Mouse (Mus musculus) gastrocnemius, adult 18-20 months (tissue): Measurements from ENCODE around the gene Fiz1. TPM values are rescaled to one million over a fixed set of nuclear protein-coding genes. Genes with fewer than 3 reads are reported as not detected.
"Not testable (repeated sequence)": the region's sequence is repeated elsewhere in the genome, so short reads cannot be mapped to it uniquely, and the experiment has no call there.

ENCODE experiments used
- DNase-seq: peaks from one replicate; pipeline ENCODE4 v3.0.0; 2021; ENCODE audit warnings: low spot score
- total RNA-seq, 2 experiments: library from RNA; stranded (reverse); gene quantifications; 2 replicates each; pipeline ENCODE4 v1.2.3; 2021

Gene Fiz1
- total RNA-seq, 2 experiments from 2014 or later: 19.0 to 24.4 TPM

DNA sequence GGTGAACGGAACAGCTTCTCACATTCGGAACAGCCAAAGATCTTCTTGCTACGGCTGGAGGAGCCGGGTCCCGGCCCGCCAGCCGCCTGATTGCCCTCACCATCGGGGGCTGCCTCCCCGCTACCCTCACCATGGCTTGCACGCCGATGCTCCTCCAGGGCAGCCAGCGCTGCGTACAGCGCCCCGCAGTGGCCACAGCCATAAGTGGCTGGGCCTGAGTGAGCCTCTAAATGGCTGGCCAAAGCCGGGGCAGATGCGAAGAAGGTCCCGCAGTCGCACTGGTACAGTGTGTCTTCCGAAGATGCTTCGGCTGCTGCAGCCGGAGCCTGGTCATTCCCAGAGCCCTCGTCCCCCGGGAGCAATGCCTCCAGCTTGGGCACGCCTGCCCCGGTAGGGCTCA lies 6.3 kb downstream of the Fiz1 start:
- no peak for DNase-seq

DNA sequence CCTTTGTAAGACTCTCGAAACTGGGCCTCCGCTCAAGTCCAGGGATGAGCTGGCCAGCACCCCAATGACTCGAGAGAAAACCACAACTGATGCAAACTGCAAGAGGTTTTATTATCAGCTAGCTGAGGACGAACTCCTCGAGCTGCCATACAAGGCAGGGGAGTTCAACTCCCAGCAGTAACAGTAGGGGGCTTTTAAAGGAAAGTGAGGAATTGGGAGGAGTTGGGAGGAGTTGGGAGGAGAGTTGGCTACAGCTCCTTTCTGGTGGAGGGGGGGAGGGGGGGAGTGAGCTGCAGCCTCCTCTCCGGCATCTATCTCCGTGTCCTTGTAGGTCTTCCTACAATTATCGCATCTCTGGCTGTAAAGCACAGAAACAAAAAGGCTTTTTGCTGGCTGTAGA lies 11.6 kb downstream of the Fiz1 start:
- DNase-seq: not testable (repeated sequence)

DNA sequence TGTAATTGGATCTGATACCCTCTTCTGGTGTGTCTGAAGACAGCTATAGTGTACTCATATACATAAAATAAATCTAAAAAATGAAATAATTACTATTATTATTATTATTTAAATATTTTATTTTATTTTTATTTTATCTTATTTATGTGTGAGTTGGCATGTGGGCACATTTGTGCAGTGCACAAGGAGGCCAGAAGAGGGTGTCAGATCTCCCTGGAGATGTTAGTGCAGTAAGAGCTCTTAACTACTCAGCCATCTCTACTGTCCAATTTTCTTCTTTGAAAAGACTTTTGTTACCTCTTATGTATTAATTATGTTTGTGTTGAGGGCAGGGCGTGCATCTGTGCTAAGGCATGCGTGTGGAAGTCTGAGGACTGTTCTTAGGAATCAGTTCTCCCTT lies 14.6 kb downstream of the Fiz1 start:
- DNase-seq: no peak

DNA sequence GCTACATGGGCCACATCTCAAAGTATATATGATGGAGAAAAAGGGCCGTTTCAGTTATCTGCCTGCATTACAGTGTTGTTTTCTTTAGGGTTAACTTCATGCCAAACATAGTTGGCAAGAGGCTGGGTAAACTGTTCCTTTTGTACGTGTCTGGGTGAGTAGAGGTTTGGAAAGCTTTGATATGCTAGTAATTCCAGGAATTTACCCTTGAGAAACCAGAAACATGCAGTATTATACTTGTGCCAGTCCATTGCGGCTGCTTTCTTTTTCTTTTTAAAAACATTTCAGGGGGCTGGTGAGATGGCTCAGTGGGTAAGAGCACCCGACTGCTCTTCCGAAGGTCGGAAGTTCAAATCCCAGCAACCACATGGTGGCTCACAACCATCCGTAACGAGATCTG lies 17.6 kb downstream of the Fiz1 start:
- no peak for DNase-seq

DNA sequence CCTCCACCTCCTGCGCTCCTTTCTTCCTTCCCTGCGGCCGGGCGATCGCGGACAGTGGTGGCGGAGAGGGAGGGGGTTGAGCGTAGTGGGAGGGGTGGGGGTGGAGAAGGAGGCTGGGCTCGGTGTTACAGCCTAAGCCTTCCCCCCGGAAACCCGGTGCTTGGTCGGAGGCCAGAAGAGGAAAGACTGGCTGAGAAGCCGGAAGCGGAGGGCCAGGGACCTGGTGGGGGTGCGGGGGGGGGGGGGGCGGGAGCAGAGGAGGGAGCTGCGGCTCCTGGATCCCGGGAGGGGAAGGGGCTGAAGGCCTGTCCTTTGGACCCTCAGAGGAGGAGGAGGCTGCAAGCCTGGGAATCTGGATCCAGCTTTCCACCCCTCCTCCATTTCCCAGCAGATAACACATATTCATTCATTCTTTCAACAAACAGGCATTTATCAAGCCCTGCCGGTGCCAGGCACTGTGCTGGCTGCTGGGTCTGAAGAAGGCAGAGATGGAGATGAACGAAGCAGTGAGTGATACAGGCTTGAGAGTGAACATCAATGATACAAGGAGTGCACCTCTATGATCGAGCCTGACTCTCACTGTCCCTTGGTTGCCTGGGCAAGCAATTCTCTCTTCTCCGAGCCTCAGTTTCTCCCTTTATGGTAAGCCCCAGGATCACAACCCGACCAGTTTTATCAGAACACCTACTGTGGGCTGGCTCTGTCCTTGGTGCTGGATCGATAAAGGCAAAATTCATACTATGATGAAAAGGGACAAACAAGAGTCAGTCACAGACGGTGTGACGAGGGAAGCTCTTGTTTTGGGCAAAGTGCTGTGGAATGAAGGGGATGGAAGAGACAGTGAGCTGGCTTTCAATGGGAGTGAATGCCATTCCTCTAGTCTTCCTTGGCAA lies 18.2 kb downstream of the Fiz1 start, which contains the start of gene Zfp579:
TSS of gene Zfp579 (minus strand) at position 156 of the 893 bp plus-strand sequence.
- peak; percentile 94 for DNase-seq

DNA sequence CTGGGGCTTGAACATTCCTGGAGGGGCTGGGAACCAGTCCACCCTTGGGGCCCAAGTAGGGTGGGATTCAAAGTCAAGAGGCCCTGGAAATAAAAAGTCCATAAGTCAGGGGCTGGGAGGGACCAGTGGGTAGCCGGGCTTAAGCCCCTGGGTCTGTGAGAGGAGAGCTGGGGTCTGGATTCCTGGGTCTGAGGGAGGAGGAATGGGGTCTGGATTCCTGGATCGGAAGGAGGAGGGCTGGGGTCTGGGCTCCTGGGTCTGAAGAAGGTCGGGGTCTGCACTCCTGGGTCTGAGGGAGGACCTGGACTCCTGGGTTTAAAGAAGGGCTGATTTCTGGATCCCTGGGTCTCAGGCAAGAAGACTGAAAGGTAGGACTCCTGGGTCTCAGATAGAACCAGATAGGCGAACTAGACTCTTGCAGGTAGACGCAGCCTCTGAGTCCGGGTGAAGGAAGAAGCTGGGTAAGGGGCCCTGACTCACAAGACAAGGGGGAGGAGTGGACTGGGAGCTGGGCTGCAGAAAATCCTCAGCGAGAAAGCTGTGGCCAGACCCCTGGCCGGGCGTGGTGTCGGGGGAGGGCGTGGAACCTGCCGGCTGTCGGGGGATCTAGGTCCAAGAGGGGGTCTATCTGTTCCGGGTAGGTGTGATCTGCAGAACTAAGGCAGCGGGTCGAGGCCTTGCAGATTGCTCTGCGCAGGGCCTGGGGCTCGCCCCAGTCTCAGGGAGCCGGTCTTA lies 19.1 kb downstream of the Fiz1 start:
- no peak for DNase-seq

DNA sequence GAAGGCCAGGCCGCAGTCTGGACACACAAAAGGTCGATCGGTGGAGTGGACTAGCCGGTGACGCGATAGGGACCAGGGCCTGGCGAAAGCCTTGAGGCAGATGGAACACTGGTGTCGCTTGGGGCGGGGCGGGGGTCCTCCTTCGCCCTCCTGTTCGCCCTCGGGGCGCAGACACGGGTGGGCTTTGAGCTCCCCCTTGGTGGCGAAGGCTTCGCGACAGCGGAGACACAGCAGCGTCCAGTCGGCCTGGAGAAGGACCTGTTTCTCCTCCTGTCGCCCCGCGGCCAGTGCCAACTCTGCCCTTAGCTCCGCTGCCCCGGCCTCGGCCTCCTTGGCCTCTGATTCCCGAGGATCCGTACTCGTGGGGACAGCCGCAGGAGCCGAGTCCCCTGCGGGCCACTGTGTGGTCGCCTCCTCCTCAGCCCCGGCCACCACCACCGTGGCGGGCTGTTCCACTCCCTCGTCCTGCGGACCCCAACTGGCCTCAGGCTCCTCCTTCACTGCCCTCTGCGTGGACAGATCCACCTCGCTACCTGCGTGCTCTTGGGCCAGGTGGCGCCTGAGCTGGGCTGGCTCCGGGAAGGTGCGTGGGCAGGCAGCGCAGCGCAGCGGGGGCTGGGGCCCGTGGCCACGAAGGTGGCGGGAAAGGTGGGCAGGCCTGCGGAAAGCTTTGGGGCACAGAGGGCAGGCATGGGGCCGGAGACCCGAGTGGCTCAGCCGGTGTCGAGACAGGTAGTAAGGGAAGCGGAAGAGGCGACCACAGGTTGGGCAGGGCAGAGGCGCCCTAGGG lies 20.3 kb downstream of the Fiz1 start:
- no peak for DNase-seq

DNA sequence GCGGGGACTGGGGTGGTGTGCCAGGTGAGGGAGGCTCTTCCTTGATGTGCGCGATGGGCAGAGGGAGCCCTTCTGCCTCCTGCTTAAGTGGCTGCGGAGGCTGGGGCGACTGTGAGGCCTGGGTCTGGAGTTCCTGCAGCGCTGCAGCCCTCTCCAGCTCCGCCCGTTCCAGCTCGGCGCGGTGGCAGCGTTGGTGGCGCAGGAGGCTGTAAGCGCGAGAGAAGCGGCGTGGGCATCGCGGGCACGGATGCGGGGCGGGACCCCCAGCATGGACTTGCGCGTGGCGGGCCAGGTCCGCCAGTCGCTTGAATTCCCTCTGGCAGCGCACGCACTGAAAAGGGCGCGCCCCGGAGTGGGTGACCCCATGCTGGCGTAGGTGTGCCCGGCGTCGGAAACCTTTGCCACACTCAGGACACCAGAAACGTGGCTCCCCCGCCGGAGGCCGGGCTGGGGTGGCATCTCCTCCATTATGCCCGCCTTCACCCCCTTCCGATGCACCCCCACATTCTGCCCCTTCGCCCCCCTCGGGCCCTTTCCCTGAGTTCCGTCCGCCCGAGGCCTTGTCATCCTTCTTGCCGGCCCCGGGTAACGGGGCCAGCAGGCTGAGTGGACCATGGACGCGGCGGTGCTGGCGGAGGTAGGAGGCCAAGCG lies 21.0 kb downstream of the Fiz1 start:
- no peak for DNase-seq

DNA sequence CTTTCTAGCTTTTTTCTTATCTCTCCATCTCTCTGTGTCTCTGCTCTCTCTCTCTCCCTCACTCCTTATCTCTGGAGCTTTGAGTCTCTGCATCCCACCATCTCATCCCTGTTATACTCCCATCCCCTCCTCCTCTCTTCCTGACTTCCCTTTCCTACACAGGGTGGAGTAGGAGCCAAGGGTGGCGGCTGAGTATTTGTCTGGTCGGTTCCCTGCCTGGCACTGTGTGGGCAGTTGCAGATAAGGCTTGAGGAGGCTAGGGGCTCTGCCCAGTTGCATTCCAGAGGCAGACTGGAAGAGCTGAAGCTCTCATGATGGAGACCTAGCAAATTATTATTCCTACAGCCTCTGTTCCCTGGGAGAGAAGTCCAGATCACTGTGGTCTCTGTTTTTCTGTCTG lies 26.2 kb downstream of the Fiz1 start:
- no peak for DNase-seq

DNA sequence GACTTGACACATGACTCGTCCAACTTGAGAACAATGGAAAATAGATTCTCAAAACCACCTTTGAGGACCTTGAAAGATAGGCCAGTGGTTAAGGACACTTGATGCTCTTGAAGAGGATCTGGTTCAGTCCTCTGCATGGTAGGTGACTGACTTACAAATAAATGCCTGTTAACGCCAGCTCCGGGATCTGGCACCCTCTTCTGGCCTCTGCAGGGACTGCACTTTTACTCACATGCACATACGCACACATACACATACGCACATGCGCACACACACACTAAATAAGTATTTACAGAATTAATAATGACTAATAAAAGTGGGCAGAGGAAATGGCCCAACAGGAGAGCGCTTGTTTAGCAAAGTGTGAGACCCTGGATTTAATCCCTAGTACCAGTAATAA lies 37.7 kb downstream of the Fiz1 start:
- no peak for DNase-seq

DNA sequence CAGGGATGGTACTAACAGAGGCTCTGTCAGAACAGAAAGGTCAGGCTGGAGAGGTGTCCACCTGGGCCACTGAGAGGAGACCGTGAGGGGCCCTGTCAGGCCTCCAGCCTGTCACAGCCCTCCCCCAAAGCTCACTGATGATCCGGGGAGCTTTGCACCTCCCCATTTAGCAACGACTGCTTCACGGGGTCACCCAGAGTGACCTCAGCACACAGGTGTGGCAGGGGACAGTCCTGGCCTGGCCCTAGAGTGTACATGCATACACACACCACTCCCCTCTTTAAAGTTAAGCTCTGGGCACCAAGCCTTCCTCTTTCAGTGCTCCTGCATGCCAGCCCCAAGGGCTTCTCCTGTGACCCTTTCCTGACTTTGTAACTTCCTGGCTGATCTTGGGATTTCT lies 39.0 kb downstream of the Fiz1 start:
- DNase-seq: no peak

DNA sequence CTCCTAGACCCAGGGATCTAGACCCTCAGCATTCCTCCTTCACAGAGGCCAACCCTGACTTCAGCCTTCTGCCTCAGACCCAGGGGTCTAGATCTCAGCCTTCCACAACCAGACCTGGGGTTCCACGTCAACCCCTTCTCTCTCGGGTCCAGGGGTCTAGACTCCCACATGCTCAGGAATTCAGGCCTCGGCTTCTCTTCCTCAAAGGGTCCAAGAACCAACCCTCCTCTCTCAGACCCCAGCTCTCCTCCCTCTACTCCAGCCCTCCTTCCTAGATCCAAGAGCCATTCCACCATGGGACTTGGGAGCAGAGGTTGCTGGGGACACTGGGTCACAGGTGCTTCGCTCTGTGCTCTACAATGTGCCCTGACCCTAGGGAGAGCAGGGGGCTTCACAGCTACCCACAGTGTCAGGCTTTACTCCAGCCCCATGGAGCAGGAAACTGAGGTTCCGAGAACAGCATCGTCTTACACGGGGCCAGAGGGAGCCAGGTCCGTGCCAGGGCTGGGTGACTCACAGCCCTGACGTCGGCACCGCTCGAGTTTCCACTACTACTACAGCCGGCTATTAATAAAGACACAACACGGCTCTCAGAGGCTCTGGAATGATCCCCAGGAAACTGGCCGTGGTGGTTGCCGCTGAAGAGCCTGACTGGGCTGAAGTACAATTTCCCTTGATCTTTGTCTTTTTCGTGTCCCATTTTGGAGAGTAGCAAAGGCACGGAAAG lies 42.0 kb downstream of the Fiz1 start:
- peak; percentile 87 for DNase-seq

DNA sequence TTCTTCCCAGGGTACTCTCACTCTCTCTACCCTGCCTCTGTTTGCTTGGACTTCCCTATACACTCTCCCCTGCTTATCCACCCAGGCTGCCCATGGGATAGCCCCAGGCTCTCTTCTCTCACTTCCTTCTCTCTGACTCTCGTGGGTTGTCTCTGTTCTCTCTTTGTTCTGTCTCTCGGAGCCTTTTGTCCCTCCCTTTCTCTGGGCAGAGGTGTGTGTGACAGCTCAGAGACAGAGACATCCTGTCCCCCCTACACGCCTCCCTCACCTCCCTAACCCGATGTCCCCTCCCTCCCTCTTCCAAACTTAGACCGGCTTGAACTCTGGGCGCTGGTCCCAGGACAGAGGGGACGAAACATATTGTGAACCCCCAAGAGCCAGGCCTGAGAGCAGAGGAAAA lies 42.8 kb downstream of the Fiz1 start:
- DNase-seq: no peak

DNA sequence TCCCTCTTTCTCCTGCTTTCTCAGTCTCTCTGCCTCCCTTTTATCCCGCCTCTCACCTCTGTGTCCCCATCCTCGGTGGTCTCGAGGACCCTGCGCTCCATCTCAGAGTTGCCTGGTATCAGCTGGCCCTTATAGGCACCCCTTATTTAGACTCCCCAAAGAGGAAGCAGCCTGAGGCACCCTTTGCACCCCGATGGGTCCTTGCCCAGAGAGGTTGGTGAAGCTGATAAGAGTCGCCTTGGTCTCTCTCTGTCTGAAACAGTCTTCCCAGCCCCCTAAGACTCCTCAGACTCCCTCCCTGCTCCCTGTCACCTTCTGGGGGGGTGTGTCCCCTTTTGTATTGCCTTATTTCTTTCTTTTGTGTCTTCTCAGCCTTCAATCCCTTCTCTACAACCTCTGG lies 43.4 kb downstream of the Fiz1 start, which contains the start of gene Sbk3:
TSS of gene Sbk3 (minus strand) at position 101 of the 400 bp plus-strand sequence.
- DNase-seq: no peak

DNA sequence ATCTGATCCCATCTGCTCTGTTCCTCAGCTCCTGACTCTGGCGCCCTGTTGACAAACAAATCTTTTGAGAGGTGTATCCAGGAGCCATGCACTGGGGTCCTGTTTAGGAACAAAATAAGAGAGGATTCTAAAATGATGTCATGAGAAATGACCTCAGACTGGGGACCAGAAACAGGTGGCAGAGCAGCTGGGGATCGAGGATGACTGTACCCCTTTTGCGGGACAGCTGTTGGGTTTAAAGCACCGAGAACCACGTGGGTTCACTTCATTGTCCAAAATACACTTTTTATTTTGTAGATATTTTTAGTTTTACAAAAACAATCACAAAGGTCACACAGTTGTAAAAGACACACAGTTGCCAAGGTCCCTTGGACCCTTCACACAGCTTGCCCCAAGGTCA lies 49.5 kb downstream of the Fiz1 start:
- DNase-seq: no peak

DNA sequence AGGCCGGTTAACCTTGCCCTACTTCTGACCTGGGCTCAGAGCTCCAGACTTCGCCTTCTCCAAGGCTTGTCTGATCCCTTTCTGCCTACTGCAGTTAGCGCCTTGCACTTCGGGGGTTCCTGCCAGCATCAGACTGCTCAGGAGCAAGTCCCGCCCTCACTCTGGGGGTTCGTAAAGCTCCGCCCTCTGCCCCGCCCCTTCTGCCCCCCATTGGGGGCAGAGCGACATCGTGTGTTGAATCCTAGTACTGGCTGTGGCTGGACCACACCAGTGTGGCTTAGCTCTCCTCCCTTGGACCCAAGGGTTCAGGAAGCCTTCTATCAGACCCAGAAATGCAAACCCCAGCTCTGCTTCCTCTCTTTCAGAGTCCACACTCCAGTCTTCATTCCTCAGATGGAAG lies 50.2 kb downstream of the Fiz1 start, which contains the start of gene Sbk2:
TSS of gene Sbk2 (minus strand) at position 135 of the 400 bp plus-strand sequence.
- DNase-seq: peak; percentile 93

DNA sequence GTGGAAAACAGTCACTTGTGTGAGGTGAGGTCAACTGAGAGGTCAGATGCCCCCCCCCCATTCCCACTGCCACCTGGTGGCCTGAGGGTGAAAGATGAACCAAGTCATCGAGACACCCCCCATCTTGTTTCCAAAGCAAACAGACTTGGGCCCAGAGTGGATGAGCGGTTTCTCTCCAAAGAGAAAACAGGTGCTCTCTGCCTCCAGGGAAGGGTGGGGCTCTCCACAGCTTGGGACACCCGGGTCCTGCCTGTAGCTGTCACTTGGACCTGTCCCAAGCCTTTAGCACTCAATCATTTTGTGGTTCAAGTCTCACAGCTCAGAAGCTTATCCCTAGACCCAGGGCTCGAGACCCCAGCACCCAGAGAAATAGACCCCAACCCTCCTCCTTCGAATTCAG lies 51.0 kb downstream of the Fiz1 start:
- peak; percentile 34 for DNase-seq

DNA sequence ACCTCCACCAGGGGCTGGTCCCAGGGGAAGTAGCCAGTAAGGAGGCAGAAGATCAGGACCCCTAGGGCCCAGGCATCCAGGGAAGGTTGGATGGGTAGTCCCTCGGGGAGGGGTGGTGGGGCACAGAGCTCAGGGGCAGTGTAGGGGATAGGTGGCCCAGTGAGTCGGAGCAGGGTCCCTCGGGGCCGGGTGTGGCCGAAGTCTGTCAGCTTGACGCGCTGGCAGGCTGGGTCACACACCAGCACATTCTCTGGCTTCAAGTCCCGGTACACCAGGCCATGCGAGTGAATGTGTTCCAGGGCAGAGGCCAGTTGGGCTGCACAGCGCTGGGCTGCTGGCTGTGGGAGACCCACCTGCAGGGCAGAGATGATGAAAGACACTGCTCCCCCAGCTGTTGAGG lies 57.1 kb downstream of the Fiz1 start:
- no peak for DNase-seq
